Mouse (Mus musculus) lung, postnatal 0 days (tissue): ENCODE measurements around the gene Ddx23.

Source experiments
- CTCF ChIP-seq: IDR thresholded peaks from 2 replicates; pipeline ENCODE4 v1.5.1; 2016; ENCODE audit warnings: antibody characterized with exemption, mild to moderate bottlenecking
- EP300 ChIP-seq: IDR thresholded peaks from 2 replicates; pipeline ENCODE4 v1.6.1; 2016; ENCODE audit warnings: antibody characterized with exemption, mild to moderate bottlenecking, control low read depth

- no peak for TF ChIP-seq CTCF
- no peak for TF ChIP-seq EP300
Measured at GRCm38 (mm10) chr15:98632107-98632744, 30.5 kb downstream of the Ddx23 start.
